Mouse (Mus musculus): Measurements from ENCODE around the gene Taf3. TPM values are rescaled to one million over a fixed set of nuclear protein-coding genes. Genes with fewer than 3 reads are reported as not detected.
A peak's percentile ranks its signal among the peaks of the same experiment; 100 is the strongest.

The Taf3 gene
- total and polyA plus RNA-seq, 3 experiments: 5.5 to 30.8 (median 20.8) TPM

DNA sequence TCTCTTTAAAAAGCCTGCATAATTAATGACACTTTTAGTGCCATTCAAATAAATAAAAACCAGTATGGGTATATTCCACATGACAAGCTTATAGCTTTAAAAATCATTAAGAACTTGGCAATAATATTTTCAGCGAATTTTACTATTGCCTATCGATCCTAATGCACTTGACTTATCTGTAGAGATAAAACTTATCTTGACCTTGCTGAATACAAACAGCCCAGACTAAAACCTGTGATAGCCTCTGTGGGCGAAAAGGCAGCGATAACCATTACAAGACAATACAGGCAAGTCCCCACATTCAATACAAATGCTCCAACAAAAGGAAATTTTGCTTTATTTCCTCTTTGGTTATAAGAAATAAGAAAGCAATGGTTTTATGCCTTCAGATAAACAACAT is 39.8 kb downstream of the Taf3 start:
- Histone ChIP-seq H3K27me3 (ENCODE audit: insufficient read depth, low read length) (no peaks in the 10 kb centered on the region), H3K36me3 (replicated peaks) (peaks cover 12% of the 10 kb centered on the region), H3K4me1 (ENCODE audit: insufficient read depth, low read depth, low read length) (peaks cover 70% of the 10 kb centered on the region), H3K4me3 (ENCODE audit: low read depth, low read length) (no peak overlapping the region; the same call in 1 of the 2 replicates), H3K9me3 (replicated peaks) (no peaks in the 10 kb centered on the region)
- DNase-seq (ENCODE audit: low spot score) (peak; percentile 30), ATAC-seq (ENCODE audit: extremely low read depth, insufficient number of reproducible peaks, low FRiP score, poor library complexity, severe bottlenecking) (peak; percentile 81)
- TF ChIP-seq TAL1 (conservative IDR thresholded peaks at IDR 0.05; ENCODE audit: low read depth, low read length) (peak; percentile 74), GATA1 (IDR thresholded peaks at IDR 0.05; ENCODE audit: borderline replicate concordance, low read length) (no peak)

DNA sequence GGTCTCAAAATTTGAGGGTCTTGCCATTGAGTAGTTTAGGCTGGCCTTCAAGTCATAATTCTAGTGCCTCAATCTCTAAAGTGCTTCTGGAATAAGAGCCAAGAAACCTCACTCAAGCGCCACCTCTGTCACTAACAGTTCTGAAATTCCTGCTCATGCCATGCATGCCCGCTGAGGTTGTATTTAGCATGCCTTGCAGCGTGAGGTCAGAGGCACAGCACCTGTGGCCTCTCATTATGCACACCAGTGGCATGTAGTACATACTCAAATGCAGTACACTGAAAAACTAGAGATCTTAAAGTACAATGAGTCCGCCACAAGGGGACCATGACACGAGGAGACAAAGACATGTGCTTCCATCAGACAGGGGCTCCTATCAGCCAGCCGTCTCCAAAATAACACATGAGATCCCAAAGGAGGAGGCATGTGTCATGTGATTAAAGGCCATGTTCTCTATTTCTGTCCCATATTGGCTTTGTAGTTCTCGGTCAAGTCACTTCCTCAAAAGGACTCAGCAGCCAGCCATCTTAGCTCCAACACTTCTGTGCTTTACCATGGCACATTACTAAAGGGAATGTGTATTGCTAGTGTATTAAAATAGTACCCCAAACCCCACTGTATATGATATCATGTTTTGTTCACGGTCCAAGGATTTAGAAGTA is 43.3 kb downstream of the Taf3 start:
- TF ChIP-seq GATA1 (IDR thresholded peaks at IDR 0.05; ENCODE audit: borderline replicate concordance, low read length): no peak
- no peak for TF ChIP-seq POLR2AphosphoS5 (IDR thresholded peaks at IDR 0.05; ENCODE audit: insufficient replicate concordance, low read depth, low read length)
- TF ChIP-seq TAL1 (conservative IDR thresholded peaks at IDR 0.05; ENCODE audit: low read depth, low read length): no peak
- TF ChIP-seq GATA2 (IDR thresholded peaks at IDR 0.05; ENCODE audit: borderline replicate concordance, low read depth, low read length): no peak
- TF ChIP-seq CTCF (IDR thresholded peaks at IDR 0.05; ENCODE audit: low read depth, low read length): no peak
- peaks cover 75% of the 10 kb centered on the region for H3K4me1 ChIP-seq (ENCODE audit: insufficient read depth, low read depth, low read length)
- H3K4me3 ChIP-seq (ENCODE audit: low read depth, low read length): no peak overlapping the region
- DNase-seq (ENCODE audit: low spot score) (no peak), ATAC-seq (ENCODE audit: extremely low read depth, insufficient number of reproducible peaks, low FRiP score, poor library complexity, severe bottlenecking) (no peak)
- peaks cover 33% of the 10 kb centered on the region for H3K36me3 ChIP-seq (replicated peaks)
- H3K27me3 ChIP-seq (ENCODE audit: insufficient read depth, low read length): no peaks in the 10 kb centered on the region
- no peaks in the 10 kb centered on the region for H3K9me3 ChIP-seq (replicated peaks)

DNA sequence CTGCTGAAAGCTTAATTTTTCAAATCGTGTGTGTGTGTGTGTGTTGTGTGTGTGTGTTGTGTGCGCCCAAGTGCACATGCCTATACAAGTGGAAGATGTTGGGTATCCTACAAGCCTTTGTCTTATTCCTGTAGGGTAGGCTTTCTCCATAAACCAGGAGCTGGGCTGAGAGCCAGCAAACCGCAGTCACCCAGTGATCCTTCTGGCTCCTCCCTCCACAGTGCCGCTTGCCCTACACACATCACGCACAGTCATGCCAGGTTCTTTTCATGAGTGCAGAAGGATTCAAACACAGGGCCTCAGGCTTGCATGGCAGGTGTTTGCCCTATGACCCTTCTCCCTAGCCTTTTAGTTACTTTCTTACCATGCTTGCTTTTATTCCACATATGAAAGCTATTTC is 45.0 kb downstream of the Taf3 start:
- ATAC-seq (ENCODE audit: extremely low read depth, insufficient number of reproducible peaks, low FRiP score, poor library complexity, severe bottlenecking): no peak
- no peak overlapping the region for H3K4me3 ChIP-seq (ENCODE audit: low read depth, low read length)
- H3K4me1 ChIP-seq (ENCODE audit: insufficient read depth, low read depth, low read length): peaks cover 67% of the 10 kb centered on the region
- H3K9me3 ChIP-seq (replicated peaks): no peaks in the 10 kb centered on the region
- no peaks in the 10 kb centered on the region for H3K27me3 ChIP-seq (ENCODE audit: insufficient read depth, low read length)
- H3K36me3 ChIP-seq (replicated peaks): peaks cover 37% of the 10 kb centered on the region
- TF ChIP-seq CTCF (IDR thresholded peaks at IDR 0.05; ENCODE audit: low read depth, low read length) (no peak), POLR2AphosphoS5 (IDR thresholded peaks at IDR 0.05; ENCODE audit: insufficient replicate concordance, low read depth, low read length) (no peak), GATA1 (IDR thresholded peaks at IDR 0.05; ENCODE audit: borderline replicate concordance, low read length) (no peak), TAL1 (conservative IDR thresholded peaks at IDR 0.05; ENCODE audit: low read depth, low read length) (no peak), GATA2 (IDR thresholded peaks at IDR 0.05; ENCODE audit: borderline replicate concordance, low read depth, low read length) (no peak)
- no peak for DNase-seq (ENCODE audit: low spot score)

DNA sequence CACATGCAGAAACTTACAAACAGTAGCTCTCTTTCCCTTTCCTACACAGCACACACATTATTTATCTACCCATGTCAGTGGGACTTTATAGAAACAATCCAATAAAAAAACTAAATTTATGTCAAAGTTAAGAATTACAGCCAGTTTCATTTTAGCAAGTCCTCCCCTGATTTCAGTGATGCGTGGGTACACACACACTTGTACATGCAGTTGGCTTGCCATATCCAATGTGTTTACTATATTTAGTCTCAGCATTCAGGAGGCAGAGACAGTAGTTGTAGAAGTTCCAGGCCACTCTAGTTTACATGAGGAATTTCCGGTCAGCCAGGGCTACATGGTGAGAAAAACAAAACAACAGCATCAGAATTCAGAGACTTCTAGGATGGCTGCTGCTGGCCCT is 46.8 kb downstream of the Taf3 start:
- Histone ChIP-seq H3K27me3 (ENCODE audit: insufficient read depth, low read length) (no peaks in the 10 kb centered on the region), H3K36me3 (replicated peaks) (peaks cover 45% of the 10 kb centered on the region), H3K9me3 (replicated peaks) (no peaks in the 10 kb centered on the region), H3K4me3 (ENCODE audit: low read depth, low read length) (no peak overlapping the region), H3K4me1 (ENCODE audit: insufficient read depth, low read depth, low read length) (peaks cover 55% of the 10 kb centered on the region)
- TF ChIP-seq CTCF (IDR thresholded peaks at IDR 0.05; ENCODE audit: low read depth, low read length) (no peak), TAL1 (conservative IDR thresholded peaks at IDR 0.05; ENCODE audit: low read depth, low read length) (no peak), GATA2 (IDR thresholded peaks at IDR 0.05; ENCODE audit: borderline replicate concordance, low read depth, low read length) (no peak), GATA1 (IDR thresholded peaks at IDR 0.05; ENCODE audit: borderline replicate concordance, low read length) (no peak), POLR2AphosphoS5 (IDR thresholded peaks at IDR 0.05; ENCODE audit: insufficient replicate concordance, low read depth, low read length) (no peak)
- ATAC-seq (ENCODE audit: extremely low read depth, insufficient number of reproducible peaks, low FRiP score, poor library complexity, severe bottlenecking): no peak
- no peak for DNase-seq (ENCODE audit: low spot score)

DNA sequence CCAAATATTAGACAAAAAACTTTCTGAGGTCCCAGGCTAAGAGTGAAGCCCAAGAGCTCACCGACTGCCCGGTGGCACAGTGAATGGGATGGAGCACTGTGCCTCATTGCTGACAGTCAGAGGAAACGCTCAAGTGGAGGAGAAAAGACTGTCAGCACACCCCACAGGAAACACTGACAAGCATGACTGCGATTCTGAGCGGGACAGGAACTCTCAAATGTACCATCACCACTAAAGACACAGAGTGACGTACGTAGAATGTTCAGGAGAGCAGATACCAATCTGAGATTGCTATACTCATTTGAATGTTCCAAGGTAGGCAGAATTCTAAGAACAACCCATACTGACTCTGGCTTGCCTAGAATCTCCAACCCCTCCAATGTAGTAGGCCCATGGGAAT is 50.9 kb downstream of the Taf3 start:
- DNase-seq (ENCODE audit: low spot score): no peak
- Histone ChIP-seq H3K27me3 (ENCODE audit: insufficient read depth, low read length) (no peaks in the 10 kb centered on the region), H3K4me1 (ENCODE audit: insufficient read depth, low read depth, low read length) (peaks cover 26% of the 10 kb centered on the region), H3K9me3 (replicated peaks) (peaks cover under 1% of the 10 kb centered on the region; the same call in 1 of the 2 replicates), H3K36me3 (replicated peaks) (peaks cover 34% of the 10 kb centered on the region), H3K4me3 (ENCODE audit: low read depth, low read length) (no peak overlapping the region)
- TF ChIP-seq GATA1 (IDR thresholded peaks at IDR 0.05; ENCODE audit: borderline replicate concordance, low read length) (no peak), POLR2AphosphoS5 (IDR thresholded peaks at IDR 0.05; ENCODE audit: insufficient replicate concordance, low read depth, low read length) (no peak), CTCF (IDR thresholded peaks at IDR 0.05; ENCODE audit: low read depth, low read length) (no peak), GATA2 (IDR thresholded peaks at IDR 0.05; ENCODE audit: borderline replicate concordance, low read depth, low read length) (no peak), TAL1 (conservative IDR thresholded peaks at IDR 0.05; ENCODE audit: low read depth, low read length) (no peak)
- ATAC-seq (ENCODE audit: extremely low read depth, insufficient number of reproducible peaks, low FRiP score, poor library complexity, severe bottlenecking): no peak

DNA sequence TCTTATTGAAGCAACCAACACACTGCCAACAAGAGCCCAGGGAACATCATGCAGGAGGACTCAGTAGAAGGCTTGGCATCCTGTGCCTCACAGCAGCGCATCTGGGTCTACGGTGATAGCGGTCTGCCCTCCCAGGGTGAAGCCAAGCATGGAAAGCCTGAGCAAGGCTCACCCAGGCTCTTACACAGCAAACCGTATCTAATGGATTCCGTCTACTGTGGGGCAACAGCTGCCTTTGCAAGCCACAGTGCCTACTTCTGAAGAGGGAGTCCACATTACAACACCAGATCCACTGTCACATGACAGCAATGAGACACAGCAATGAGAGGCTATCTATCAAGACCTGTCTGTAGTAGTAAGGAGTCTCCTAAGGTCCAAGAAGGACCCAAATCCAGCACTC is 52.3 kb downstream of the Taf3 start:
- H3K27me3 ChIP-seq (ENCODE audit: insufficient read depth, low read length): no peaks in the 10 kb centered on the region
- peaks cover 22% of the 10 kb centered on the region for H3K36me3 ChIP-seq (replicated peaks)
- TF ChIP-seq GATA1 (IDR thresholded peaks at IDR 0.05; ENCODE audit: borderline replicate concordance, low read length) (no peak), TAL1 (conservative IDR thresholded peaks at IDR 0.05; ENCODE audit: low read depth, low read length) (no peak), CTCF (IDR thresholded peaks at IDR 0.05; ENCODE audit: low read depth, low read length) (no peak), GATA2 (IDR thresholded peaks at IDR 0.05; ENCODE audit: borderline replicate concordance, low read depth, low read length) (no peak), POLR2AphosphoS5 (IDR thresholded peaks at IDR 0.05; ENCODE audit: insufficient replicate concordance, low read depth, low read length) (no peak)
- H3K4me3 ChIP-seq (ENCODE audit: low read depth, low read length): no peak overlapping the region
- H3K4me1 ChIP-seq (ENCODE audit: insufficient read depth, low read depth, low read length): peaks cover 12% of the 10 kb centered on the region; the same call in 1 of the 2 replicates
- DNase-seq (ENCODE audit: low spot score) (no peak), ATAC-seq (ENCODE audit: extremely low read depth, insufficient number of reproducible peaks, low FRiP score, poor library complexity, severe bottlenecking) (no peak)
- H3K9me3 ChIP-seq (replicated peaks): peaks cover 4% of the 10 kb centered on the region; the same call in 1 of the 2 replicates

Measured in G1E (cell line).